Mouse (Mus musculus) E14TG2a.4 (cell line): ENCODE results near the gene Lyg2.

Experiments
- H3K27me3 ChIP-seq: 2 replicates; pipeline ENCODE4 v1.6.1; 2014; ENCODE audit warnings: low read length, control low read depth; ENCODE audit not compliant: insufficient read depth
- H3K36me3 ChIP-seq: 2 replicates; pipeline ENCODE4 v1.6.1; 2014; ENCODE audit warnings: low read length, control low read depth; ENCODE audit not compliant: insufficient read depth
- H3K4me1 ChIP-seq: replicated peaks from 2 replicates; pipeline ENCODE4 v1.6.1; 2014; ENCODE audit warnings: low read depth, low read length, control low read depth
- H3K4me3 ChIP-seq: replicated peaks from 2 replicates; pipeline ENCODE4 v1.5.1; 2014; ENCODE audit warnings: mild to moderate bottlenecking, low read length
- H3K9me3 ChIP-seq: 2 replicates; pipeline ENCODE4 v1.6.1; 2014; ENCODE audit warnings: low read length, control low read depth
- CTCF ChIP-seq: conservative IDR thresholded peaks from 2 replicates; pipeline ENCODE4 v1.5.1; 2014; ENCODE audit warnings: low read length
- NANOG ChIP-seq: IDR thresholded peaks from 2 replicates; pipeline ENCODE4 v1.6.1; 2014; ENCODE audit warnings: borderline replicate concordance, low read length, mixed read lengths
- POU5F1 ChIP-seq: IDR thresholded peaks from 2 replicates; pipeline ENCODE4 v1.6.1; 2014; ENCODE audit warnings: low read length, borderline replicate concordance

Lyg2 gene

DNA sequence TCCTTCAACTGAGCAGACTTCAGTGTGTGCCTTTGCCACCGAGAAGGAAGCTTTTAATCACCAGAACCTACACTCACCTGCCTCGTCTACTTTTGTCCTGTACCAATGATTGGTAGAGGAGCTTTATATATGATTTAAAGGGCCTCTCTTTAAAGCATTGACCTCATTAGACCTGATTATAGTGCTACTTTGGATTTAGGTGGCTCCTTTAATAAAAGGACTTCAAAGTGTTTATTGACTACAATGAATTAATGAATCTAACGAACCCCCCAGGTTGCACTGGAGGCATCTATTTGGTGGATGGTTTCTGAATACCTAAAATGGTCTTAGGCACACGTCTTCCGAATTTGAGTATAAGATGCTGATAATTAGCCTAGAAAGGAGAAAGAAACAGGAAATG is at the start of gene Lyg2:
Lyg2 (minus strand) TSS at position 101 of the 400 bp plus-strand sequence.
- Histone ChIP-seq H3K4me3 (no peak within 1 kb of the TSS), H3K36me3 (no peaks in the 10 kb centered on the region), H3K27me3 (peaks cover 46% of the 10 kb centered on the region), H3K9me3 (no peaks in the 10 kb centered on the region), H3K4me1 (peaks cover 9% of the 10 kb centered on the region)
- TF ChIP-seq CTCF (no peak), NANOG (no peak), POU5F1 (no peak)

DNA sequence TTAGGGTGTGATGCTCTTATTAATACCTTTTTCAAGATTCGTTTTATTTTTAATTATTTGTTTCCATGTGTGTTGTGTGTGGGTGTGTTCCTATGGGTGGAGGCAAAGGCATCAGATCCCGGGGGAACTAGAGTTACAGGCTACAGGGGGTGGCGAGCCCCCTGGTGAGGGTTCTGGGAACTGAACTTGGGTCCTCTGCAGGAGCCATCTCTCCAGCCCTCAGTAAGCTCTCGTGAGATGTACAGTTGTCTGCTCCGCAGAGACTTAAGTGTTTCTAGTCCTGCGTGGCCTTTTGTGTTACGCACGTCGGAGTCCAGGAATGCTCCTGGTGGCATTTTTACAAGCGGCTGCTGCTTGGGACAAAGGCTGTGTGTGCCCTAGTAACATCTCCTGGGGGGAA is 49.3 kb upstream of the Lyg2 start:
- Histone ChIP-seq H3K9me3 (no peaks in the 10 kb centered on the region), H3K4me1 (peaks cover 14% of the 10 kb centered on the region), H3K4me3 (no peak overlapping the region), H3K36me3 (no peaks in the 10 kb centered on the region), H3K27me3 (no peaks in the 10 kb centered on the region)
- TF ChIP-seq POU5F1 (no peak), NANOG (no peak), CTCF (peak; percentile 34)

DNA sequence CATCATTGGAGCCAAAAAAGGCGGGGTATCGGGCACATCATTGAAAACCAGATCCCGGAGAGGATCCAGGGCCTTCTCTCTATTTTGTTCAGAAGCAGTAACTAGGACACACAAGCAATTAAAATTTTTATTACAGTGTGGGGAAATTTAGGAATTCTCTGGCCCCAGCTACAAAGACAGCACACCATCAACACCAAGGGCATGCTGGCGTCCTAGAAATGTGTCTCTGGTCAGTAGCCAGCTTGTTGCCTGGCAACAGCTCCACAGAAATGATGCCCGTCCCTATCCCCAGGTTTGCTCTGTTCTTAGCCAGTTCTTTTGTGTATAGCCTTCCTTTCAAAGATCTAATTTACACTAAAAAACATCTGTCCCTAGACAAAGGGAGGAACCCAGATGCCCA is 43.2 kb upstream of the Lyg2 start:
- Histone ChIP-seq H3K36me3 (no peaks in the 10 kb centered on the region), H3K27me3 (no peaks in the 10 kb centered on the region), H3K4me3 (no peak overlapping the region), H3K9me3 (peaks cover 1% of the 10 kb centered on the region; the same call in 1 of the 2 replicates), H3K4me1 (peaks cover 49% of the 10 kb centered on the region)
- TF ChIP-seq POU5F1 (no peak), CTCF (no peak), NANOG (no peak)

DNA sequence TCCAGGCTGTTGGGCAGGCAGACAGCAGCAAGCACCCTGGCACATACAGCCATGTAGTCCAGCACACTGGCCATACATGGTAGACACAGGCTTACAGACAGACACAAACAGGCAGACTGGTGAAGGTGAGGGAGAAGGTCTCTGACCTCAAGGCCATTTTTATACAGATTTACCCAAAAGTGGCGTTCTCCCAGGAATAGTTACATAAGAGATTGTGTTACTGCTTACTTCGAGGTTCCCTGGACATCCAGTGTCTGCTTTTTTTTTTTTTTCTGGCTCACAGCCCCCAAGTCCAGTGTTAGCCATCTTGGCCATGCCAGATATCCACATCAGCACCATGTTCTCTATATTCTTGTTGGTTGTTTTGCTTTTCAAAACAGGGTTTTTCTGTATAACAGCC is 42.2 kb upstream of the Lyg2 start:
- H3K4me1 ChIP-seq: peaks cover 49% of the 10 kb centered on the region
- H3K4me3 ChIP-seq: no peak overlapping the region
- no peak for TF ChIP-seq NANOG
- TF ChIP-seq POU5F1: no peak
- no peak for TF ChIP-seq CTCF
- no peaks in the 10 kb centered on the region for H3K36me3 ChIP-seq
- no peaks in the 10 kb centered on the region for H3K27me3 ChIP-seq
- H3K9me3 ChIP-seq: peaks cover 5% of the 10 kb centered on the region

DNA sequence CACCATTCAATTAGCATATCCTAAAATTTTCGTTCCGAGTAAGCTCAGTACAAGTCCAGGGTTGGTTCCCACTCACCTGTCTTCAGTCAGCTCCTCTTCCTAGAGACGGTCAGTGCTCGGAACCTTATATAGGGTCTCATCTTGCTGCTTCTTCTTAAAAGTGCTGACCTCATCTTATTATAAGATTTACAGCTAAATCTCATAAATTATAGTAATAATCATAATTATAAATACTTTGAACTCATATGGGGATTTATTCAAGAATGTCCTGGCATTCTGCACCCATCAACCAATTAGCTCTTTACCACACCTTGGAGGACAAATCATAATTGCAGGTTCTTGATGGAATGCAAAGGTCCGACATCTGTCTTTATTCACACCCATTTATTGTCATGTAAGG is 41.4 kb upstream of the Lyg2 start, which contains the start of gene Lyg1:
Lyg1 (minus strand) TSS at position 101 of the 400 bp plus-strand sequence.
- no peaks in the 10 kb centered on the region for H3K27me3 ChIP-seq
- H3K4me1 ChIP-seq: peaks cover 49% of the 10 kb centered on the region
- TF ChIP-seq NANOG (no peak), CTCF (no peak), POU5F1 (no peak)

DNA sequence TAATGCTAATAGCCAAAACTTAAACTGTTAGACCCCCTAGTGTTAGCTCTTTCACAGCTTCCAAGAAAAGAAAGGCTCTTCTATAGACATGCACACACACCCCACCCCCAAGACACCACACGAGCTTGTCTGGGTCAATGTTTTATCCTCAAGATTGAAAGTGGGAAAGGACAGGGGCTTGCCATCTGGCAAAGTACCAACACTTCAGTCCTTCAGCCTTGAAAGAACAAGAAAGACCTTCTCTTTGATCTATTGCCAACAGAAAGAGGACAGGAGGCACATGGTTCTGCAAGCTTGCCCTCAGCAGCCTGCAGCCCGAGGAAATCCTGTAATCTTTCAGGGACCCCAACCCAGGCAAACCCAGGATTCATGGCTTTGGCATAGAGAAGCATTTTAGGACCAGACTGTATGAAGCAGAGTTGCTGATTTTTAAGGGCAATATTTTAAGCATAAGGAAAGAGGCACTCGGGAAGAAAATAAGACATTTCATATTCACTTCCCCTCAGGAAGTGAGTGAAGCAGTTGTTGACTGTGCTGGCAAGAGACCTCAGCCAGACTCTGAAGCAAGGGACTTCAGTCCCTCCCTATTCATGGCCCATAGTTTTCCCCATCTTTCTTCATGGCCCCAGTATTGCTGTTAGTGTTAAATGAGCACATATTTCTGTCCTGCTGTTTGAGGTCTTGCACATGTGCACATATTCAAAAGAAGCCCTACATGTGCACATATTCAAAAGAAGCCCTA is 40.6 kb upstream of the Lyg2 start:
- peaks cover 49% of the 10 kb centered on the region for H3K4me1 ChIP-seq
- peaks cover 14% of the 10 kb centered on the region for H3K9me3 ChIP-seq
- H3K36me3 ChIP-seq: no peaks in the 10 kb centered on the region
- no peaks in the 10 kb centered on the region for H3K27me3 ChIP-seq
- TF ChIP-seq CTCF (no peak), POU5F1 (no peak), NANOG (no peak)
- no peak overlapping the region for H3K4me3 ChIP-seq

More for the DNA sequence above, 41.4 kb upstream of the Lyg2 start, which contains the start of gene Lyg1:
- H3K36me3 ChIP-seq: no peaks in the 10 kb centered on the region
- H3K9me3 ChIP-seq: peaks cover 7% of the 10 kb centered on the region
- no peak within 1 kb of the TSS for H3K4me3 ChIP-seq

DNA sequence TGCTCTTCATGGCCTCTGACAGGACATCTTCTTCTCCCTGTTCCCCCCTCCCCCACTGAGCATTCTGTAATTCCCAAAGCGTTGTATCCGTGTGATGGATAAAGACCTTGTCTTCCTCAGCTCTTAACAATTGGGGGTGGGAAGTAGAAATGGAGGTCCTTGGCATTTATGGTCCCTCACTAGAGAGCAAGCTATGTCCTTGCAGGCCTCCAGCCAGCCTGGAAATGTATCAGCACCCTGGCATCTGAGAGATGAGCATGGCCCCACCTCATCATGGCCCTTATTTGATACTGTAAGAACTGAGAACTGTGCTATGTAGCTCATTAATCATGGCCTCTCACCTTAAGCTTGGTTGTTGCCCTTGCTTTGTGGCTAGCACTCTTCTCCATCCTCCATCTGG is 39.0 kb upstream of the Lyg2 start:
- Histone ChIP-seq H3K4me3 (no peak overlapping the region), H3K4me1 (peaks cover 44% of the 10 kb centered on the region), H3K36me3 (no peaks in the 10 kb centered on the region), H3K27me3 (no peaks in the 10 kb centered on the region), H3K9me3 (peaks cover 30% of the 10 kb centered on the region)
- no peak for TF ChIP-seq NANOG
- no peak for TF ChIP-seq CTCF
- no peak for TF ChIP-seq POU5F1

DNA sequence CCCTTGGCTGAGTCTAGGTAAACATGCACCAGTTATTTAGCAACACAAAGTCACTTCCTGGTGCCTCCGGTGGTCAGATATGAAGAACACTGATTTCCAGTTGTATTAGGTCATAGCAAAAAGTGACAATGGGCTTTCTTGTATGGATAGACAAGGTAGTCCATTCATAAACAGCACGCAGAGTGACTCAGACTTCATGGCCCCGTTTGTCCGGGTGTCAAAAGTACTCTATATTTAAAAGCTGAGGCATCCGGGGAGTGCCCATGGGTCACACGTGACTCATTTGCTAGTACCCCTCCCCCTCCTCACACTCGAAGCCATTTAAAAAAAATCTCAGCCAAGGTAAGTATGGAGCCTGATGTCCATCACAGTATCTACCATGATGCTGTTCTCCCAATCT is 38.5 kb upstream of the Lyg2 start:
- Histone ChIP-seq H3K4me3 (no peak overlapping the region), H3K9me3 (peaks cover 30% of the 10 kb centered on the region), H3K4me1 (peaks cover 41% of the 10 kb centered on the region), H3K36me3 (no peaks in the 10 kb centered on the region), H3K27me3 (no peaks in the 10 kb centered on the region)
- TF ChIP-seq CTCF (no peak), POU5F1 (no peak), NANOG (no peak)
